Mouse (Mus musculus): ENCODE measurements around the gene Unc13c.

DNA sequence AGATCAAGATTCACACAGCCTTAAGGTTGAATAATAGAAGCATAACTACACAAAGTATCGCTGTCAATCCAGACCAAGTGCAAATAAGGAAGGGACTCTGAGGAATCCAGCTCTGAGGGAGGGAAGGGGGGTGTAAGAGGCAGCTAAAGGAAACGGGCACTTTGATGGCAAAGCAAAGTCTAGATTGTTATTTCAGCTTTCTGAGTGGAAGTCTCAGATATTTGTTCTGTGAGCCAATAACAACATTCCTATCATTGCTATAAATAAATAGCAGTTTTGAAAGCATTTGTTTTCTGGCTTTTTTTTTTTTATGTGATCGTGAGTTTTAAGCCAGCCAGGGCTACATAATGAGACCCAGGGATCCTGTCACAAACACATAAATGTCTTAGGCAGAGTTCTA lies 114.5 kb downstream of the Unc13c start:
- no peak for TF ChIP-seq POLR2A (IDR thresholded peaks at IDR 0.05; ENCODE audit: borderline replicate concordance, control insufficient read depth, low read depth, low read length)
- TF ChIP-seq CTCF (IDR thresholded peaks at IDR 0.05; ENCODE audit: control insufficient read depth, insufficient read depth, low read length): no peak
